Mouse (Mus musculus): ENCODE measurements around the gene Ugt2a3.
"Not testable (repeated sequence)": the region's sequence is repeated elsewhere in the genome, so short reads cannot be mapped to it uniquely, and the experiment has no call there.

Gene Ugt2a3

DNA sequence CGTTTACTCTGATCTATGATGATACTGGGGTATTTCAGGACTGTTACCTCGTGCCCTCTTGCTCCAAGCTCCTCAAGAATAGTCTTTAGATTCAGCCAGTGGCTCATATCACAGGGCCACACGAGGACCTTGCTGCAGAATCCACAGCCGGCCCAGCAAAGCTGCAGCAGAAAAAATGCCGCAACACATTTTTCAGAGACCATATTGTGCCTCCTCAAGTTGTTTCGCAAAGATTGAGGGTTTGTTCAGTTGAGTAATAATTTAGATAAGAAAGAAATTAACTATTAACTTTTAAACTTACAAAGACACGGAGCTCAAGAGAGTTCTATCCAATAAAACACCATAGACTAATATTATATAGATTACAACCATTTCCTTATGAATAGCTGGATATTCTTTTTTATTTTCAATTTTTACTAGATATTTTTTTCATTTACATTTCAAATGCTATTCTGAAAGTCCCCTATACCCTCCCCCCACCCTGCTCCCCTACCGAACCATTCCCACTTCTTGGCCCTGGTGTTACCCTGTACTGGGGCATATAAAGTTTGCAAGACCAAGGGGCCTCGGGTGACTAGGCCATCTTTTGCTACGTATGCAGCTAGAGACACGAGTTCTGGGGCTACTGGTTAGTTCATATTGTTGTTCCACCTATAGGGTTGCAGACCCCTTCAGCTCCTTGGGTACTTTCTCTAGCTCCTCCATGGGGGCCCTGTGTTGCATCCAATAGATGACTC, at the start of gene Ugt2a3:
Gene Ugt2a3, minus strand, starts transcription at position 235 of the 737 bp plus-strand sequence.
- no peak for DNase-seq (ENCODE audit: low spot score)

- no peak for DNase-seq (ENCODE audit: low spot score)
Measured at GRCm38 (mm10) chr5:87380234-87380633, 43.2 kb upstream of the Ugt2a3 start.

DNA sequence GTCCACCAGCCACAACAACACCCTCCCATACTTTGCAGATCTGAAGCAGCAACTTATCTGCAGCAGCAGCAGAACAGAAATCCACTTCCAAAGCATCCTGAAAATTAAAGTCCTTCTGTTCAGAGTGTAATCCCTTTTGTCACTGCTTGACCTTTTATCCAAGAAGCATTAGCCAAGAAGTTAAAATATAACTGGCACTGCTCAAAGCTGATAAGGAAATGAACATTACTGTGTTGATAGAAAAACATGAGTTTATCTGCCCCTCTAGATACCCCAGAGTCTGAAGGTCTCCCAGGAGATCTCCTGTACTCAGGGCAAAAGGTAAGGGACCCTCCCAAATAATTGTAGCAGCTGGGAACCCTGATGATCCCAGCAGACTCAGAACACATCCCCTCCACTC, 42.8 kb upstream of the Ugt2a3 start:
- DNase-seq (ENCODE audit: low spot score), result no peak

GRCm38 (mm10) chr5:87375874-87376383, 38.9 kb upstream of the Ugt2a3 start:
- DNase-seq (ENCODE audit: low spot score), result no peak

- no peak for DNase-seq (ENCODE audit: low spot score)
Measured at GRCm38 (mm10) chr5:87373502-87373863, 36.5 kb upstream of the Ugt2a3 start.

GRCm38 (mm10) chr5:87372788-87373501, 36.0 kb upstream of the Ugt2a3 start:
- not testable (repeated sequence) for DNase-seq (ENCODE audit: low spot score)

GRCm38 (mm10) chr5:87350350-87350749, 13.4 kb upstream of the Ugt2a3 start:
- DNase-seq (ENCODE audit: low spot score), result no peak

DNA sequence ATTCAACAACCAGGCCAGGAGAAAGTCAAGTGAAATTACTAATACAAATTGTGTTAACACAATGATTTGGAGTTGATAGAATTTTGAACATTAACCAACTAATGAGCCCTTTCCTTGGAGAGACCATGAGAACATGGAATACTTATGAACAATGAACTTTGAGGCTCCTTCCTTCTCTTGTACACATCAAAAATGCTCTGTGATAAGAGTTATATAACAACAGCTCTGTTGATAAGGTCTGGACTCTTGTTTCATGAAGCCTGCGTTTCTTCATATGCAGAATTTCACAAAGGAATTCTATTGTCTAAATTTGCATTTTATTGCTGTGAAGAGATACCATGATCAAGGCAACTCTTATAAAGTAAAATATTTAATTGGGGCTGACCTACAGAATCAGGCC, 12.2 kb upstream of the Ugt2a3 start:
- DNase-seq (ENCODE audit: low spot score), result not testable (repeated sequence)

DNA sequence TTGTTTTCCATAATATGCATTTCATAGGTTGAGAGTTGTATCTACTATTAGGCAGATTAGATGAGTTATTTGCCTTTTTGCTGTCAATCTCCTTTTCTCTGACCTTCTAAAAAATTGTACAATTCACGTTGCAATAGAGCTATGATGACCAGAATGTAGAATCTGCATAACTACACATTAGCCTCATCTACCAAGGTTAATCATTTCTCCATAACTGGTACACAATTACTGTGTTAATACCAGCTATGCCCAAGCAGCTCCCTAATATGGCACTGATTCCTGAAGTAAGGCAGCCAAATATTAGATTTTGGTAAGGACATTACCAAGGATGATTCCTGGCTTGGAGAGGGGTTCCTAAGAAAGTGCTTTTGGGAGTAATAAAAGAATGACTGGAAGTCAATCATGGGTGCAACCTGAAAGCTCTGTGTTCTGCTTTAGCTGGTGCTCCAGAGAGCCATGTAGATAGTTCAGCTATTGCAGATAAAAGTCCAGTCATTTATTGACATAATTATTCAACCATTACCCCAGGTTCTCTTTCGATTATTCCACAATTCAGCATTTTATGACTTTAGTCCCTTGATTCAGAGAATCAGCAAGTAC, 10.6 kb upstream of the Ugt2a3 start:
- not testable (repeated sequence) for DNase-seq (ENCODE audit: low spot score)

DNA sequence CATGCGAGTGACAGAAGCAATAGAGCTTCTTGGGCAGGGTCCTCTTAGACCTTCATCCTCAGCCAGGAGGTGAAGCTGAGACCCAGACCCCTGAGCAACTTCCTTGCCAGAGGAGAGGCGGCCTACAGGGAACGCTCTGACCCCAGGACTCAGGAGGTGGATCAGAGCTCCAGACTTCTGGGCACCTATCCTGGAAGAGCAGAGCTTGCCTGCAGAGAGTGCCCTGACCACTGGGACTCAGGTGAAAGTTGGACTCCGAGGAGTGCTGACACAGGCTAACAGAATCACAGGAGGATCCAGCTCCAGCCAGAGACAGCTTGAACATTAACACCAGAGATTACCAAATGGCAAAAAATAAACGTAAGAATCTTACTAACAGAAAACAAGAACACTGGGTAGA, 3.5 kb upstream of the Ugt2a3 start:
- DNase-seq (ENCODE audit: low spot score), result no peak

GRCm38 (mm10) chr5:87335199-87335598, 1.8 kb downstream of the Ugt2a3 start:
- no peak for DNase-seq (ENCODE audit: low spot score)

DNA sequence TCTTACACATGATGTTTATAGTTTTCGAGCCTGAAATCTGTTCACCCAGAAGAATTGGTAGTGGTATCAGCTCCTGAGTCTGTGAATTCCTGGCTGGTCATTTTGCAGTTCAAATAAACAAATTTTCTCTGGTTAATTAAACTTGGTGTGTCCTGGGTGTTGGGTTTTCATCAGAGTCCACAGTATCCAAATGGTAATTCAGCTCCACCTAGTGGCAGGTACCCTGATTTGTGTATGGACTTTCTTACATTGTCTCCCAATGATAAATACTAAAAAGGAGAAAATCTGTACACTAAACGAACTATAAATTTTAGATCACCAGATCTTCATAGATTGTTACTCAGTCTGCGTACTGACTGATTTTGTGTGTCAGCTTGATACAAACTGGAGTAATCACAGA, 3.4 kb downstream of the Ugt2a3 start:
- DNase-seq (ENCODE audit: low spot score), result no peak

DNA sequence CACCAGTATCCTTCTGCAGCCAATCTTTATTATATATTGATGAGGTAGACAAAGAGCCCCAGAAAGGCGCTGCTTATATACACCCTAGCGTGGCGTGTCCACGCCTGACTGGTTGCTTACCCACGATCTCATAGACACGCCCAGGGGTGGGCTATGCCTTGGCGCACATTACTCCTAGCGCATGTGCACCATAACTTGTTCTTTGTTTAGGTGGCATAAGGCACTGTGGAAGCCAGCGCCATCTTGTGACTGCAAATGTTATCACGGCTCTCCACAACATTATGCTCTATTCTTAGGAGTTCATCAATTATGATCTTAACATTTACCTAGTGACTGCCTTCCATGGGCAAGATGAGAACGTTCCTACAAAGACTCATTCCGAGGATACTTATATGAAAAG, 25.6 kb downstream of the Ugt2a3 start:
- no peak for DNase-seq (ENCODE audit: low spot score)

DNA sequence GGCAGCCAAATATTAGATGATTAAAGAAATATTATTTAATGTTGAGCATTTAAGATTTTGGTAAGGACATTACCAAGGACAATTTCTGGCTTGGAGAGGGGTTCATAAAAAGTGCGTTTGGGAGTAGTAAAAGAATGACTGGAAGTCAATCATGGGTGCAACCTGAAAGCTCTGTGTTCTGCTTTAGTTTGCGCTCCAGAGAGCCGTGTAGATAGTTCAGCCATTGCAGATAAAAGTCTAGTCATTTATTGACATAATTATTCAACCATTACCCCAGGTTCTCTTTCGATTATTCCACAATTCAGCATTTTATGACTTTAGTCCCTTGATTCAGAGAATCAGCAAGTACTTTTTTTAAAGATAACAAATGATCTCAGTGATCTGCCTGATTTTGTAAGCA, 50.8 kb downstream of the Ugt2a3 start:
- not testable (repeated sequence) for DNase-seq (ENCODE audit: low spot score)

DNA sequence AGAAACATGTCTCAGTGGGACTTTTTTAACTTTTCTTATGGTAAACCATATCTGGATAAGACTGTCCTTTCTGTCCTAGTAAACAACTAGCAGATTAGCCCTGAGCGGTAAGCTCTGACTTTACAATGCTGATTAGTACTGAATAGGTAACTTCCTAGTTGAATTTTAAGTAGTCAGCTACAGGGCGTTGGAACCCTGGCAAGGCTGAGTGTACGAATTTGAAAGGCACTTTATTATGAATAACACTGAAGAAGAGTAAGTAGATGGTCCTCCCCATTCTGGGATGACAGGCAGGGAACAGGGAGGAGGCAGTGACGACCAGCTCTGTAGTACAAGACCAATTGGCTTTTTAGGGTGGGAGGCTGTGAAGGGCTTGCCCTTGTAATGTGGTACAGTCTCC, 61.0 kb downstream of the Ugt2a3 start:
- not testable (repeated sequence) for DNase-seq (ENCODE audit: low spot score)

GRCm38 (mm10) chr5:87275581-87275980, 61.4 kb downstream of the Ugt2a3 start:
- no peak for DNase-seq (ENCODE audit: low spot score)
